Mouse (Mus musculus): ENCODE results near the gene Copb1.

DNA sequence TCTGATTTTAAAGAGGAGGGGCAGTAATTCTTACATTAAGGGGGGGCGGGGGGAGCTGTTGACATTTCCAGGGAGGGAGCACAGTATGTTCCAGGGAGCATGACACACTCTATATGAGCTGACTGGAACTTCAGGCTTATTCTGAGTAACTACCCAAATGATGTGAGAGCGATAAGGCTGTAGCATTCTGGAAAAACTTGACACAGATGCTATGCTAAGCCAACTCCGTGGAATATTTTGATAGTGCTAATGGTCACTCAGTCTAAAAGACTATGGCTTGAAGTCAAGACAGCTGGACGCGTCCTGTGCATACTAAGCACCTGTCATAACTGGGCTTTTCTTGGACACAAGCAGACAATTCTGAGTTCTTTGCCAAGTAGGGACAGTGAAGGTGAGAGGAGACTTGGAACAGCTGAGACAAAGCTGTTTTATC, 51.5 kb downstream of the Copb1 start:
- TF ChIP-seq MAX (IDR thresholded peaks at IDR 0.05; ENCODE audit: low read length) (no peak), CTCF (IDR thresholded peaks at IDR 0.05 in 2 of 3, conservative IDR thresholded peaks at IDR 0.05 in 1 of 3; ENCODE audit: control insufficient read depth in 1 of 3, insufficient read depth in 1 of 3, low read depth in 2 of 3, low read length in 3 of 3, poor library complexity in 1 of 3, severe bottlenecking in 1 of 3) (no peak), GATA1 (IDR thresholded peaks at IDR 0.05; ENCODE audit: low read depth, low read length) (no peak), POLR2A (IDR thresholded peaks at IDR 0.05; ENCODE audit: control insufficient read depth in 1 of 2, insufficient read depth in 1 of 2, low read depth in 1 of 2, low read length in 2 of 2, poor library complexity in 1 of 2) (no peak), ZC3H11A (IDR thresholded peaks at IDR 0.05; ENCODE audit: low read depth, low read length) (no peak), ZMIZ1 (IDR thresholded peaks at IDR 0.05; ENCODE audit: low read depth, low read length) (no peak), MAFK (IDR thresholded peaks at IDR 0.05; ENCODE audit: borderline replicate concordance, low read depth, low read length) (no peak), JUND (IDR thresholded peaks at IDR 0.05; ENCODE audit: low read depth, low read length) (no peak), MEF2A (IDR thresholded peaks at IDR 0.05; ENCODE audit: extremely low read depth, insufficient replicate concordance, low read depth, low read length, poor library complexity, severe bottlenecking) (no peak), NELFE (IDR thresholded peaks at IDR 0.05; ENCODE audit: low read depth, low read length) (no peak), USF1 (IDR thresholded peaks at IDR 0.05; ENCODE audit: low read depth, low read length) (no peak), SIN3A (IDR thresholded peaks at IDR 0.05; ENCODE audit: low read length) (no peak), EP300 (IDR thresholded peaks at IDR 0.05; ENCODE audit: low read depth in 1 of 2, low read length in 2 of 2) (no peak)
